In genomic region chr16:41557104-41557503, GRCm38 (mm10) we compare ENCODE assay signal across 10 mouse cellular contexts.
DNase-seq lines count a peak whose midpoint lies in the region.
"Had no signal": no experiment of that assay in that cellular context is flagged by ENCODE, and none has a peak within 500 bp of the region (broad histone marks: within the 10 kb centered on the region; RNA-seq: fewer than 3 reads in every experiment).

No protein-coding gene starts in this region.

- DNase-seq in adrenal gland, postnatal 10 days = peak; percentile 9
- no peak for DNase-seq in adrenal gland, postnatal 36 days
- peak; percentile 9 for DNase-seq in kidney, postnatal 10 days
- no peak for DNase-seq in kidney, postnatal 14 days
- peak; percentile 82 to 87 for DNase-seq in cerebellum, postnatal 10 days
- DNase-seq in heart, postnatal 4 days = peak; percentile 10
- no peak for DNase-seq in kidney, postnatal 25 days
- DNase-seq in testis, postnatal 14 days (ENCODE audit: low spot score) = no peak
- DNase-seq: adrenal gland, adult 8-10 months; lung, embryonic 14.5 days had no signal

Comparison
In these comparisons a context has a peak if more than half of its experiments do, and no peak if none do; other contexts are left out.
1. DNase-seq: peak in adrenal gland, postnatal 10 days (single experiment), kidney, postnatal 10 days (single experiment), cerebellum, postnatal 10 days (2 of 2) and heart, postnatal 4 days (single experiment); none in adrenal gland, postnatal 36 days (0 of 2), kidney, postnatal 14 days (single experiment), kidney, postnatal 25 days (0 of 2) and testis, postnatal 14 days (single experiment).